Mouse (Mus musculus) frontal cortex, adult (tissue): ENCODE data around the gene Rngtt.
A peak's percentile ranks its signal among the peaks of the same experiment; 100 is the strongest.
"Not testable (repeated sequence)": the region's sequence is repeated elsewhere in the genome, so short reads cannot be mapped to it uniquely, and the experiment has no call there.

Source experiments
- ATAC-seq: cut with Nextera tagmentation; 2 replicates; pipeline ENCODE4 v1.9.2; 2017; ENCODE audit warnings: mild to moderate bottlenecking, moderate library complexity, mixed read lengths; ENCODE audit not compliant: low TSS enrichment

Gene Rngtt

DNA sequence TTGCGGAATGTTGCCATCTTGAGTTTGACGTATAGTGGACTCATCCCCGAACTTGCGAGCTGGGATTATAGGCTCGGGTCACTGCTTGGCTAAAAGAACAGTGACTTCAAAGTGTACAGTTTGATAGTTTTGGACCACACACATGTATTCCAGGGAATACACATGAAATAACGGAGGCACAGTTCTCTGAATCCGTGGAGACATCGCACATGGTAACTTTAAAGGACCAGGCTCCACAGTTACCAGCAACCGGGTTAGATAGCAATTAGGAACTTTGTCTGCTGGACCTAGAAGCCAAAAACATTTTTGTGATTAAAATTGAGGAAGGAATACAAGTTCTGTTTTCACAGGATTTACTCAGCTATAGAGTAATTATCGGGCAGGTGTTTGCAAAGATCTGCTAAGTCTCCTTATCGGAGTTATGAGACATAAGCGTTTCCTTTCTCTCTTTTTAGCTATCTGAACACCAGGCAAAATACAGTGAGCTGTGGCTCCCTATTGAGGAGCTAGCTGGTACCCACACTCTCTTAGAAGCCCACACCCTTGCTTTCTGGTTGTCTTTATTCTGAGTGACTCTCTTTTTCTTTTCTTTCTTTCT, 828 bp downstream of the Rngtt start:
- no peak for ATAC-seq

GRCm38 (mm10) chr4:33314150-33314549, 4.0 kb downstream of the Rngtt start:
- ATAC-seq, result not testable (repeated sequence)

DNA sequence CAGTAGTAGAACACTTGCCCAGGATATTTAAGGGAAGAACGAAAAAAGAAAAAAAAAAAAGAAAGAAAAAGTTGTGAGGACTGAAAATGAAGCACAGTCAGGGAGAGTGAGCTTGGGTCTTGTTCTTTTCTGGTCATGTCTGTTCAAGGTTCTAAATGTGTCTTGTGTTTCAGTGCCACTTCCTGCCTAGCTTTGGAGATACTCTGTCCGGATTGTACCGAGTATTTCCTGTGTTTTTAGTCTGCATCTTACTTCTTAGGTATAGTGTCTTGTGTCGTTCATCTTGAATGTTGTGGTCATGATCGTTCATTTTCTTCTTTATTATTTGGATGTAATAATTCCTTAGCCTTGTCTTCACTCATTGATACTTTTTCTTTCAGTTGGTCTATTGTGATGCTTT, 5.7 kb downstream of the Rngtt start:
- ATAC-seq, result no peak

DNA sequence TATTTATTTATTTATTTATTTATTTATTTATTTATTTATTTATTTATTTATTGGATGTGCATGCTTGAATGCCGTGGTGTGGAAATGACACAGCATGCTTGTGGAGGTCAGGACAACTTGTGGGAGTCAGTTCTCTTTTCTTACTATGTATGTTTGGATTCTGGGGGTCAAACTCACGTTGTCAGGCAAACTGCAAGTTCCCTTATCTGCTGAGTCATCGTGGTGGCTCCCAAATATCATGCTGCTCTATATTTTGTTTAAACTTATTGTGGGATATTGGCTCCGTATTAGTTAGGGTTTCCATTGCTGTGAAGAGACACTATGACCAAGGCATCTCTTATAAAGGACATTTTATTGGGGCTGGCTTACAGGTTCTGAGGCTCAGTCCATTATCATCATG, 21.0 kb downstream of the Rngtt start:
- no peak for ATAC-seq

GRCm38 (mm10) chr4:33332956-33333455, 22.9 kb downstream of the Rngtt start:
- no peak for ATAC-seq

- ATAC-seq, result no peak
Observed at GRCm38 (mm10) chr4:33337999-33338398, 27.9 kb downstream of the Rngtt start.

DNA sequence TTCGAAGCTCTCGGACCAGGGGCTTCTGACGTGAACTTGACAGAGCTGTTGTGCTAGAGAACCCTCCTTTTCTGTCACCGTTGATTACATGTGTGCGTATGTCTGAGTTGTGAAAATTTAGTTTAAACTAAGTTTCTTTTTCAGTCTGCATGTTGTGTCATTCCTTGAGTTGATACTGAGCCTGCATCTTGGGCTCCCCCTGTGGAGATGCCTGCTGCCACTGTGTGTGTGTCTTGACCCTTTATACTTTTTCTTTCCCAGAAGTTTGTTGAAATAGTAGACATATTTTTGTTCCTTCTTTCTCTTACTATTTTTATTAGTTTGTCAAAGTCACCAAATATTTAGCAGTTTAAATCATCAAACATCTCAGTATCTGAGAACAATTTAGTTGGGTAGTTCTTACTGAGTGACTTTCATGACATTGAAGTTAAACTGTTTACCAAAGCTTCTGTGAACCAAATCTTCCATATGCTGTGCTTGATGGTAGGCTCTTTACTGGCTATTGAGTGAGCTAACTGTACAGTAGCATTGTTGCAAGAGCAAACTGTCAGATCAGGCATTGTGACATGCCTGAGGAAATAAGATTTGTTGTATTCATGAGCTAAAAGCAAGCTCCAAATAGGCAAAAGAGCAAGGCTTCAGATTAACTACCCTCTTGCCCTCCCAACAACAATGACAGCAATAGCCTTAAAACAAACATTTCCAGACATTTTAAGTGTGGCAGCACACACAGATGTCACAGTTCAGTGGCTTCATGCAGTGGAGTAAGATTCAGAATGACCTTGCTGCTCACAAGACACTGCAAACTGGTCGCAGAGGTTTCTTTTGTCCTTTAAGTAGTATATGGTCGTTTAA, 33.0 kb downstream of the Rngtt start:
- ATAC-seq, result no peak

DNA sequence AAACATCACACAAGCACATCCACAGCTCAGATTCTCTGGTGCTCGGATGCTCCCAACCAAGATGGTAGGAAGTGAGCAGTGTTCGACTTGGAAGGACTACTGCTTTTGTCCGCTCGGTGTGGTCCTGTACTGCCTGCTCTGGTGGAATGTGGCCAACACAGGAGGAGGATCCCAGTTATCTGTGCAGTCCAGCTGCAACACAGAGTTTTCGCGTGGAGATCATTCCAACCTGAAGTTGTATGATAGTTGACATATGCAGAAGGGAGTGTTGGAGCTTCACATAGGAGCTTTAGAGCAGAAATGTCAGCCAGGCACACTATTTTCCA, 33.6 kb downstream of the Rngtt start:
- ATAC-seq, result no peak

GRCm38 (mm10) chr4:33363451-33363850, 53.3 kb downstream of the Rngtt start:
- ATAC-seq, result no peak

DNA sequence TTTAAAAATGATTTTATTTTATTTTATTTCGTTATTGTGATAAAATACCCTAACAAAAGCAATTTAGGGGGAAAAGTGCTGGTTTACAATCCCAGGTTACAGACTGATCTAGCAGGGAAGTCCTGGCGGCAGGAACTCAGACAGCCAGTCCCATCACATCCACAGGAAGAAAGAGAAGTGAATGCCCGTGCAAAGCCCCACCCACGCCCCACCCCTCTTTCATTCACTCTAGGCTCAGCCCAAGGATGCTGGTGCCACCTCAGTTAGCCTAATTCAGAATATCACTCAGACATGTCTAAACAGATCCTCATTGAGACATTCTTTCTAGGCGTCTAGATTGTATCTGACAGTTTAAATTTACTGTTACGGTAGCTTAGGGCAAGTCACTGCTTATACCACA, 64.8 kb downstream of the Rngtt start:
- no peak for ATAC-seq

DNA sequence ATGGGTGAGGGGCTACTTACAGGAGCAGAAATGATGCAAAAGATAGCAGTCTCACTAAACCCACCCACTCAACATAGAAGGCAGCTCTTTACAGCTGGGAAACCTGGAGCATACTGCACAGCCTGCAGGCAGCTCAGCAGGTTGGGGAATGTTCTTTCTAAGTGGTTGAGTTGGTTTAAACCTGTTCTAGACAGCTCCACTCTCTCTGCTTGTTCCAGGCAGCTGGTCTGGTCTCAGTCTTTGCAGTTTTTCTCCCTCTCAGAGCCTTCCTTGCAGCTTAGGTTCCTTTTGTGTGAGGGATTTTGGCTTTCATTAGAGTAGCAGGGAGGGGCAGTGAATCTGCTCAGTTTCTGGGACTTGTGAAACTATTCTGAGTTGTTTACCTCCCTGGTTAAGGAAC, 67.5 kb downstream of the Rngtt start:
- ATAC-seq, result no peak

GRCm38 (mm10) chr4:33378894-33379293, 68.8 kb downstream of the Rngtt start:
- no peak for ATAC-seq

- ATAC-seq, result no peak
Observed at GRCm38 (mm10) chr4:33388899-33389298, 78.8 kb downstream of the Rngtt start.

GRCm38 (mm10) chr4:33390660-33391059, 80.5 kb downstream of the Rngtt start:
- ATAC-seq, result peak; percentile 72; the same call in 1 of the 2 replicates

GRCm38 (mm10) chr4:33393437-33393836, 83.3 kb downstream of the Rngtt start:
- 0 out of 2 replicates have a peak, but pooled peaks have one; percentile 57 for ATAC-seq

DNA sequence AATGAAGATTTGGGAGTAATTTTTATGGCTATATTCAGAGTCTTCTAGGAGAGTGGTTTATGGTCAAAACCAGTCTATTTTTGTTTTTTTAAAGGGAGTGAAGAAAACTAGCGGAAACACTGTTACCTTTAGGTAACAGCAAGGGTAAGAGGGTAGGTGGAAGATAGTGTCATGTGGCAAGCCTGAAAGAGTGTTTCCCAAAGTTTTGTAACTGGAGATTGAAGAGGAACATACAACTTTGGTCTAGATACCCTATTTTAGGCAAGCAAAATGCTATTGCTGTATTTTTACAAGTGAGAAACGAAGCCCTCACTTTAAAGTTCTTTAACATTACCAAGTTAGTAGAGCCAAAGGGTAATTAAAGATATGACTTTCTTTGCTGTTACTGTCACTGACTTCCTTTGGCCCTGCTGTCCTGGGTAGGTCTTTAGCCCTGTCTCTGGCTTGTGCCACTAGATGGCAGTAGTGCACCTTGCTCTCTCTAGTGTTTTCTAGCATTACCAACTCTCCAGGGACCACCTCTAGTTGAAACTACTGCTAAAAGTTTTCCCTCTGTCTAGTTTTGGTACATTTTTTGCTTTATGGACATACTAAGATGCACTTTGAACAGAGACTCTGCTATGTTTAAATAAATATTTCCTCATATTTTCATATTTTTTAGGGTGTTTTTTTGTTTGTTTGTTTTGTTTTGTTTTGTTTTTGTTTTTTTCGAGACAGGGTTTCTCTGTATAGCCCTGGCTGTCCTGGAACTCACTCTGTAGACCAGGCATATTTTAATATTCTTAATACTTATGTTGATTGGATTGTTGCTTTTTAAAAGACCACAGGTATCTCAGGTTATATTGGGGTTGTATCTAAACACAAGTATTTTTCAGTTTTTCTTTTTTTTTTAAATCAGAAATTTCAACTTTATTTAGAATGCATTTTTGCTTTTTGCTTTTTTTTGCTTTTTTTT, 86.4 kb downstream of the Rngtt start:
- peak; percentile 88 for ATAC-seq

- no peak for ATAC-seq
Observed at GRCm38 (mm10) chr4:33405723-33406293, 95.7 kb downstream of the Rngtt start.

DNA sequence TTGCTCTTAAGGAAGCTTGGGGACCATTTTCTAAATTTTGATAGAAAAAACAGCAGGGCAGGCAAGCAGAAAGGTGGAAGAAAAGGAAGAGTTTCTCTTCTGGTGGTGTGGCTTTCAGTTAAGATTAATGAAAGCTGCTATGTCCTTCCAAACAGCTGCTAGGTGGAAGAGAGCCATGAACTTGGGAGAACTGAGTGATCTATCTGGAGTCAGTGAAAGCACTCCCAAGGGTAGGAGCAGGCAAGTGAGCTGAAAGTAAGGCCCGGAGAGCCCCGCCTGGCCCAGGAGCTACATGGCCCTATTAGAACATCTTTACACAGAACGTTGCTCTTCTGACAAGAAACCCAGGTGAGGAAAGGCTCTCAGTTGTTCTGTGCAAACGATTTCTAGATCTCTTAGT, 103.7 kb downstream of the Rngtt start:
- no peak for ATAC-seq

DNA sequence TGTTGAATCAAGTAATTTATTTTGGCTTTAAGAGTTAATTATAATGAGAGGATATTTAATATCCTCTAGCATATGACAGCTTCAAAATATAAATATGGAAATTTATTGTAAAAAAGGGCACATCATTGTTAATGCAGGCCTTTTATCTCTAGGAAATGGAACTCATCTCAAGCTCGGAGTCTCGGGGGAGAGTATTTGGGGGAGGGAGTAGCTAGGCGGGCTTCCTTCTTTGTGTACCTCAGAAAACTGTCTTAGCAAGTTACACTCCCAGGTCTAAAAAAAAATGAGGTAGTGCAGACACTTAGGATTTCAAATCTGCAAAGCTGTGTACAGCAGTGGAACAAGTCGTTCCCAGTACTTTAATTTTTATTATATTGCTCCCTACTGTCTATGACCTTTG, 104.7 kb downstream of the Rngtt start:
- no peak for ATAC-seq

DNA sequence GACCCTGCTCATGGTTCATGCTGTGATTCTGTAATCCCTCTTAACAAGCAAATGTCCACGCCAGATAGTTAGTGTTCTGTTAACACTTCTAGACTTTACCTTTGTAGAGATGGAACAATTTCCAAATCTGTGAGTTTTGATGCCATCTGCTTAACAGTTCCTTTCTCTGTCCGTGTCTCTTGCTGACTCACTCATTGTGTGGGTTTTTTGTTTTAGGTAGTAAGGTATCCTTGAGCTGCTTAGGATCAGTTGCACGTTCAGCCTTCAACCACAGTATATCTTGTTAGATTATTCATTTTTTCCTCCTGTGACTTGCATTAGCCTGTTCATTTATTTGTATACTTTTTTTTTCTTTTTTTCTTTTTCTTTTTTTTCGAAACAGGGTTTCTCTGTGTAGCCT, 107.3 kb downstream of the Rngtt start:
- ATAC-seq, result peak; percentile 85

GRCm38 (mm10) chr4:33419644-33420043, 109.5 kb downstream of the Rngtt start:
- no peak for ATAC-seq

- no peak for ATAC-seq
Observed at GRCm38 (mm10) chr4:33428856-33429255, 118.7 kb downstream of the Rngtt start.
